ENCODE assay signal across 8 mouse cellular contexts in genomic region chr12:76803700-76804252, GRCm38 (mm10). TPM values are rescaled to one million over a fixed set of nuclear protein-coding genes. Genes with fewer than 3 reads are reported as not detected.
DNase-seq lines count a peak whose midpoint lies in the region; ATAC-seq and TF ChIP-seq lines count a peak whose summit lies in the region.

No protein-coding gene starts in this region.

- no peak overlapping the region for H3K27ac ChIP-seq in forebrain, embryonic 12.5 days
- no peak overlapping the region for H3K27ac ChIP-seq in hindbrain, postnatal 0 days

- no peak overlapping the region for H3K9ac ChIP-seq in forebrain, embryonic 12.5 days
- no peak overlapping the region for H3K9ac ChIP-seq in hindbrain, postnatal 0 days (replicated peaks; ENCODE audit: low read length)

- DNase-seq in 416B (ENCODE audit: low read depth), result peak; percentile 62
- DNase-seq in c-Kit-positive CD71-positive TER-119-positive erythroid progenitor cells, embryonic 14.5 days (ENCODE audit: low spot score), result peak; percentile 34
- peak; percentile 69 for DNase-seq in hindbrain, postnatal 0 days (ENCODE audit: low spot score)
- peak; percentile 39 to 61 for DNase-seq in lung, adult 18-20 months
- peak; percentile 32 for DNase-seq in skeletal muscle tissue, adult 2 months (ENCODE audit: low read depth, low spot score)
- no peak for DNase-seq in right cerebral cortex, adult 18-20 months

- peak; percentile 36 for ATAC-seq in forebrain, embryonic 12.5 days (ENCODE audit: low FRiP score)
- peak; percentile 67 for ATAC-seq in hindbrain, postnatal 0 days

- H3K4me2 ChIP-seq in forebrain, embryonic 12.5 days, result no peak overlapping the region
- H3K4me2 ChIP-seq in hindbrain, postnatal 0 days (ENCODE audit: low read depth, low read length), result no peak overlapping the region

- H3K27me3 ChIP-seq in E14TG2a.4 (ENCODE audit: insufficient read depth, low read length), result peaks cover 14% of the 10 kb centered on the region
- H3K27me3 ChIP-seq in forebrain, embryonic 12.5 days, result no peaks in the 10 kb centered on the region
- H3K27me3 ChIP-seq in hindbrain, postnatal 0 days (ENCODE audit: insufficient read depth, low read length), result no peaks in the 10 kb centered on the region

- peaks cover 10% of the 10 kb centered on the region for H3K9me3 ChIP-seq in E14TG2a.4 (ENCODE audit: low read length)
- no peaks in the 10 kb centered on the region for H3K9me3 ChIP-seq in forebrain, embryonic 12.5 days
- no peaks in the 10 kb centered on the region for H3K9me3 ChIP-seq in hindbrain, postnatal 0 days (ENCODE audit: low read length)

- H3K4me3 ChIP-seq in E14TG2a.4 (replicated peaks; ENCODE audit: low read length), result no peak overlapping the region
- no peak overlapping the region for H3K4me3 ChIP-seq in forebrain, embryonic 12.5 days (replicated peaks)
- H3K4me3 ChIP-seq in hindbrain, postnatal 0 days (ENCODE audit: low read length), result no peak overlapping the region

- TF ChIP-seq CTCF in E14TG2a.4 (conservative IDR thresholded peaks at IDR 0.05; ENCODE audit: low read length), result peak; percentile 87
- peak; percentile 84 for TF ChIP-seq CTCF in hindbrain, postnatal 0 days (IDR thresholded peaks at IDR 0.05; ENCODE audit: low read depth)

- no peaks in the 10 kb centered on the region for H3K36me3 ChIP-seq in E14TG2a.4 (ENCODE audit: insufficient read depth, low read length)
- H3K36me3 ChIP-seq in forebrain, embryonic 12.5 days (replicated peaks), result no peaks in the 10 kb centered on the region
- H3K36me3 ChIP-seq in hindbrain, postnatal 0 days (ENCODE audit: insufficient read depth, low read length), result peaks cover 9% of the 10 kb centered on the region

- 57% methylated on average over 7 of the region's 7 CpGs for WGBS in forebrain, embryonic 12.5 days
- 53% methylated on average over 7 of the region's 7 CpGs for WGBS in hindbrain, postnatal 0 days

- H3K4me1 ChIP-seq in E14TG2a.4 (replicated peaks; ENCODE audit: low read depth, low read length), result peaks cover 13% of the 10 kb centered on the region
- H3K4me1 ChIP-seq in forebrain, embryonic 12.5 days, result 0 out of 2 replicates have a peak, but pooled peaks cover under 1% of the 10 kb centered on the region
- no peaks in the 10 kb centered on the region for H3K4me1 ChIP-seq in hindbrain, postnatal 0 days (ENCODE audit: insufficient read depth, low read length)

RNA-seq across cellular contexts. Expression of gene Gpx2, which starts 8.4 kb away (rescaled TPM):
- polyA plus RNA-seq in forebrain, embryonic 12.5 days (2016; fragmentation: Nextera tagmentation; extraction: Ambion mirVana), result 0.33 and 1.2 TPM in 2 replicates
- total RNA-seq in hindbrain, postnatal 0 days (2014; rRNA removed), result not detected in 2 replicates
- polyA plus RNA-seq in hindbrain, postnatal 0 days (2015; fragmentation: Nextera tagmentation; extraction: Ambion mirVana), result 0.16 and 0.30 TPM in 2 replicates

RNA-seq across cellular contexts. Expression of gene Rab15, which starts 18.9 kb away (rescaled TPM):
- polyA plus RNA-seq in forebrain, embryonic 12.5 days (2016; fragmentation: Nextera tagmentation; extraction: Ambion mirVana), result 11.8 and 13.8 TPM in 2 replicates
- total RNA-seq in hindbrain, postnatal 0 days (2014; rRNA removed), result 86.8 and 110 TPM in 2 replicates
- 53.9 and 56.5 TPM in 2 replicates for polyA plus RNA-seq in hindbrain, postnatal 0 days (2015; fragmentation: Nextera tagmentation; extraction: Ambion mirVana)

RNA-seq across cellular contexts. Expression of gene Fntb, which starts 38.4 kb away (rescaled TPM):
- 35.2 and 37.3 TPM in 2 replicates for polyA plus RNA-seq in forebrain, embryonic 12.5 days (2016; fragmentation: Nextera tagmentation; extraction: Ambion mirVana)
- total RNA-seq in hindbrain, postnatal 0 days (2014; rRNA removed), result 31.3 and 33.2 TPM in 2 replicates
- polyA plus RNA-seq in hindbrain, postnatal 0 days (2015; fragmentation: Nextera tagmentation; extraction: Ambion mirVana), result 35.0 and 36.2 TPM in 2 replicates

RNA-seq across cellular contexts. Expression of gene Churc1, which starts 38.4 kb away (rescaled TPM):
- polyA plus RNA-seq in forebrain, embryonic 12.5 days (2016; fragmentation: Nextera tagmentation; extraction: Ambion mirVana), result 70.1 and 79.0 TPM in 2 replicates
- total RNA-seq in hindbrain, postnatal 0 days (2014; rRNA removed), result 46.8 and 51.0 TPM in 2 replicates
- 137 and 164 TPM in 2 replicates for polyA plus RNA-seq in hindbrain, postnatal 0 days (2015; fragmentation: Nextera tagmentation; extraction: Ambion mirVana)
